Mouse (Mus musculus) kidney, postnatal 0 days (tissue): Measurements from ENCODE around the gene Mgat1. TPM values are rescaled to one million over a fixed set of nuclear protein-coding genes. Genes with fewer than 3 reads are reported as not detected.

ENCODE experiments used
- ATAC-seq: fragments of 200-750 bp; cut with Nextera tagmentation; replicated peaks from 2 replicates; pipeline ENCODE4 v1.8.0; 2017; ENCODE audit warnings: low read depth, moderate number of reproducible peaks, moderate TSS enrichment, moderate library complexity; ENCODE audit not compliant: low FRiP score
- DNase-seq: peaks from one replicate; pipeline ENCODE4 v3.0.0-alpha.2; 2016; ENCODE audit warnings: low spot score
- H3K27ac ChIP-seq: fragments of 300-500 bp; sonication (generic); 2 replicates; pipeline ENCODE4 v1.5.1; 2014; ENCODE audit warnings: mild to moderate bottlenecking
- H3K27me3 ChIP-seq: fragments of 300-500 bp; sonication (generic); 2 replicates; pipeline ENCODE4 v1.6.1; 2014; ENCODE audit warnings: low read length, mixed read lengths; ENCODE audit not compliant: insufficient read depth
- H3K36me3 ChIP-seq: fragments of 300-500 bp; sonication (generic); 2 replicates; pipeline ENCODE4 v1.6.1; 2014; ENCODE audit warnings: low read length, mixed read lengths; ENCODE audit not compliant: insufficient read depth
- H3K4me1 ChIP-seq: fragments of 300-500 bp; sonication (generic); replicated peaks from 2 replicates; pipeline ENCODE4 v1.6.1; 2014; ENCODE audit warnings: antibody characterized with exemption, low read length, mixed read lengths; ENCODE audit not compliant: insufficient read depth
- H3K4me2 ChIP-seq: fragments of 300-500 bp; sonication (generic); 2 replicates; pipeline ENCODE4 v1.6.1; 2014; ENCODE audit warnings: mild to moderate bottlenecking, low read length, moderate library complexity, mixed read lengths
- H3K4me3 ChIP-seq: fragments of 300-500 bp; sonication (generic); replicated peaks from 2 replicates; pipeline ENCODE4 v1.5.1; 2014; ENCODE audit warnings: low read depth, low read length
- H3K9ac ChIP-seq: fragments of 300-500 bp; sonication (generic); 2 replicates; pipeline ENCODE4 v1.6.1; 2014; ENCODE audit warnings: low read depth, low read length
- H3K9me3 ChIP-seq: fragments of 300-500 bp; sonication (generic); replicated peaks from 2 replicates; pipeline ENCODE4 v1.6.1; 2016; ENCODE audit warnings: low read length, inconsistent platforms, mixed read lengths
- CTCF ChIP-seq: IDR thresholded peaks from 2 replicates; pipeline ENCODE4 v1.5.1; 2016; ENCODE audit warnings: antibody characterized with exemption, low read depth, mild to moderate bottlenecking, moderate library complexity
- WGBS: fragments of 180-500 bp; shearing (Covaris S2); extraction: QIAGEN DNeasy Blood & Tissue Kit; methylation state at CpG from one replicate; pipeline ENCODE4 v1.1.7; 2014; 5-methylcytosine and 5-hydroxymethylcytosine counted together
- polyA plus RNA-seq: library from polyadenylated mRNA; unstranded; fragments of >200 nt; fragmentation: Nextera tagmentation; extraction: Ambion mirVana; gene quantifications from 2 replicates; pipeline ENCODE4 v1.2.1, GENCODE M21; 2015

The Mgat1 gene
- polyA plus RNA-seq, 1 experiment from 2014 or later, result 75.2 TPM

DNA sequence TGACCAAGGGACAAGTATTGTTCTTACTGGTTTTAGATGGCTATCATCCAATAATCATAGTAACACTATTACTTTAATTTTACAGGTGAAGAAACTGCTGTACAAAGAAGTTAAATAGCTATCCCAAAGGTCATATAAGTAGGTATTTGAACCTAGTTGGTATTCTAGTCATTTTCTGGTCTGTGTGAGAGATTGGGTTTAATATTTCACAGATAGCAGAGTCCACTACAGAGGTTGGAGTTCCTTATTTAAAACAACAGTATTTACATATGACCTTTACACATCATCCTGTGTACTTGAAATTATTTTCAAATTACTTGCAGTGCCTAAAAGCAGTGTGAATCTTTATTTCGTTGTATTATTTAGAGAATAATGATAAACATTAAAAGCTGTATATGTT, 30.5 kb upstream of the Mgat1 start:
- H3K4me1 ChIP-seq, result 0 out of 2 replicates have a peak, but pooled peaks cover 5% of the 10 kb centered on the region
- no peak overlapping the region for H3K4me2 ChIP-seq
- H3K4me3 ChIP-seq, result no peak overlapping the region
- H3K27me3 ChIP-seq, result no peaks in the 10 kb centered on the region
- no peak overlapping the region for H3K27ac ChIP-seq
- peak; percentile 19 for DNase-seq
- 86% methylated on average over 1 of the region's 1 CpGs for WGBS
- H3K9ac ChIP-seq, result no peak overlapping the region
- TF ChIP-seq CTCF, result no peak
- no peak for ATAC-seq
- H3K36me3 ChIP-seq, result peaks cover 38% of the 10 kb centered on the region
- H3K9me3 ChIP-seq, result no peaks in the 10 kb centered on the region

DNA sequence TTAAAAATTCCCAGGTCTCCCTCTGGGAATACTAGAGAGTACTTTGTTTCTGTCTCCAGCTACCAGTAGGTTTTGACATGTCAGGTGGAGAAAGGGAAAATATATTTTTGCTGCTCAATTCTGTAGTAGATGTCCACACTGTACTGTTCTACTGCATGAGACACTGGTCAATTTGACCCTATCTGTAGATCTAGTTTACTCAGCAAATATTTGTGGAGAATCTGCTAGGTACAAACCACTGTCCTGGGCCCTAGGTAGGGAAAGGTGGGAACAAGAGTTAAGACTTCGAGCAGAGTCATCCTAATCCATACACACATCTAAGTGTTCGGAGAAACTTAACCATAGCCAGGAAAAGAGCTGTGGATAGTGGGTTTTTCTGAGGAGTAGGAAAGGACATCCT, 24.7 kb upstream of the Mgat1 start:
- Histone ChIP-seq H3K27me3 (no peaks in the 10 kb centered on the region), H3K4me3 (no peak overlapping the region), H3K4me1 (no peaks in the 10 kb centered on the region), H3K4me2 (no peak overlapping the region), H3K36me3 (peaks cover 32% of the 10 kb centered on the region), H3K27ac (no peak overlapping the region), H3K9me3 (no peaks in the 10 kb centered on the region), H3K9ac (no peak overlapping the region)
- WGBS, result 96% methylated on average over 2 of the region's 2 CpGs
- no peak for DNase-seq
- no peak for TF ChIP-seq CTCF
- no peak for ATAC-seq

DNA sequence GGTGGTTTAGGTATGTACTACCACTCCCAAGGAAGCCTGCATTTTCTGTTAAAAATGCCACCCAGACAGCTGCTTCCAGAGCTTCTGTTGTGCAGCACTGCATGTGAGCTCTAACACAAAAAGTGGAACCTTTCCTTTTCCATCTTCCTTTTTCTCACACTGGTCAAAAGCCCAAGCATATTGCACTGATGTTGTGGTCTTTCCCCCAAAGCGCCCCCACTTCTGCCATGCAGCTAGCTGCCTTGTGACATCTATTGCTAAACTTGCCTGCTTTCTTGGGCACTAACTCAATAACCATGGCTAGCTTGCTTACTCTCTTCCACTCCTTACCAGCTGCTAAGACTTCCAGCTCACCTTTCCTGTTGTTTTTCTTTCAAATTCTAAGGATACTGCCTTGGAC, 19.5 kb upstream of the Mgat1 start:
- no peak overlapping the region for H3K4me3 ChIP-seq
- no peak for TF ChIP-seq CTCF
- no peaks in the 10 kb centered on the region for H3K9me3 ChIP-seq
- H3K27ac ChIP-seq, result no peak overlapping the region
- no peak for DNase-seq
- H3K9ac ChIP-seq, result no peak overlapping the region
- no peak overlapping the region for H3K4me2 ChIP-seq
- no peaks in the 10 kb centered on the region for H3K4me1 ChIP-seq
- ATAC-seq, result no peak
- no peaks in the 10 kb centered on the region for H3K27me3 ChIP-seq
- no peaks in the 10 kb centered on the region for H3K36me3 ChIP-seq
- WGBS, result 70% methylated on average over 1 of the region's 1 CpGs

DNA sequence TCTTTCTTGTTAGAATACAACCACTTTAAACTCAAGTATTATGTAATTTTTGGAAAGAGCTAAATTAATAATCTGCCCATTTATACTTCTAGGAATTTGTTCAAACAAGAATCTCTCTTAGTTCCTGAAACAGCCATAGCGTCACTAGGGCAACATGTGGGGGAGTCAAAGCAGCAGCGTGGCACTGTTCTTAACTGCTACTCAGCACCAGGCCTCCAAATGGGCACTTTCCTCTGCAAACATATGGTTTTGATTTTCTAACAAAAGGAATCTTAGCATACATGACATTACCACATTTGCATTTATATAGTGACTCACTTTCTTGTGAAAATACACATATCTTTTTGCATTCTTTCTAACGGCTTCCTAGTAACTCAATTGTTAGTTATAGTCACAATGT, 11.2 kb upstream of the Mgat1 start:
- DNase-seq, result no peak
- no peaks in the 10 kb centered on the region for H3K36me3 ChIP-seq
- H3K27ac ChIP-seq, result no peak overlapping the region
- H3K9me3 ChIP-seq, result no peaks in the 10 kb centered on the region
- no peak overlapping the region for H3K9ac ChIP-seq
- no peak overlapping the region for H3K4me3 ChIP-seq
- no peak overlapping the region for H3K4me2 ChIP-seq
- H3K4me1 ChIP-seq, result no peaks in the 10 kb centered on the region
- TF ChIP-seq CTCF, result no peak
- 59% methylated on average over 3 of the region's 3 CpGs for WGBS
- no peaks in the 10 kb centered on the region for H3K27me3 ChIP-seq
- ATAC-seq, result no peak

DNA sequence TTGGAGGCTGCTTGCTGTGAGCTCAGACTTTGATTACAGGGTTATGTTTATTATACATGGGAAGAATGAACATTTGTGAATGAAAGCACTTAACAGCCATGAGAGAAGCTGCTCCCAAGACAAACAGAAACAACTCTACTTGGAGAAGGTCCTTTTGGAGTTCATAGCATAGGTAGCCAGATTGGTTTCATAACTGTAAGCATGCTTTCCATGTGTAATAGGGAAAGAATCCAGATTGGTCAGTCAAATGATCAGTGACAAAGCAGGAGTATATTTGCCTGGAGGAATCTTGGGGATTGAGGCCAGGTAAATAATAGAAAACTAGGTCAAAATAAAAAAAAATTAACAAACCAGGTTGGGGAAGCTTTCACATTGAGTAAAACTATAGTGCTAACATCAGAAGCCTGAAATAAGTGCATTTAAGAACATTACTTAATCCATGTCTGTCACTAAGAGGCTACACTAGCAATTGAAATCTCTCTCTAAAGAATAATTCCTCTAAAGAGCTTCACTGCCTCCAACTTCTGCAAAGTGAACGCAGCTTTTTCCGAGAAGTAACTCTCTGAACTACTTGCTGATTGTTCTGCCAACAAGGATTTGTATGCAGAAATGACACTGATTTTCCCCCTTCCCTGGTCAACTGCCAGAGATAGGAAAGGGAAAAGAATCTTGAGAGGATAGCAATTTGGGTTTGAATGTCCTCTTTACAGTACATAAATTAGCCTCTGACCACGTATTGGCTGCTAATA, 8.4 kb upstream of the Mgat1 start:
- ATAC-seq, result no peak
- Histone ChIP-seq H3K4me2 (no peak overlapping the region), H3K27me3 (no peaks in the 10 kb centered on the region), H3K36me3 (no peaks in the 10 kb centered on the region), H3K9ac (no peak overlapping the region), H3K4me3 (no peak overlapping the region), H3K9me3 (no peaks in the 10 kb centered on the region), H3K4me1 (no peaks in the 10 kb centered on the region), H3K27ac (no peak overlapping the region)
- TF ChIP-seq CTCF, result no peak
- 71% methylated on average over 3 of the region's 3 CpGs for WGBS
- no peak for DNase-seq

DNA sequence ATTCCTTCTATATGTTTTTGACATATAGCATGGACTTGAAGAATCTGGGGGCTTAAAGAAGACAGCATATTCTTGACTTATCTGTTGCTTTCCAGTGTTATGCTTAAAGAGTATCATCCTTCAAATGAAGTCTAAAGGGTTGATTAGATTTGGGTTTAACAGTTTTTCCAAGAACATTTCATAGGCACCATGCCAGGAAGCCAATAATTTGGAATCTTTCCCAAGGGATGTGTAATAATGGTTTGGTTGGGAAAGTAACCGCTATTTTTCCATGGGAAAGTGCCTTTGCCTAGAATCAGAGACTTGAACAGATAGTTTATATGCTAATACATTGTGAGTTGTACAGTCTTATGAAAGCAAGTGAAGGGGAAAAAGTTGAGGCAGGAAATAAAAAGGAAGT, 7.1 kb upstream of the Mgat1 start:
- H3K27me3 ChIP-seq, result no peaks in the 10 kb centered on the region
- H3K36me3 ChIP-seq, result no peaks in the 10 kb centered on the region
- DNase-seq (no peak), ATAC-seq (no peak)
- H3K9me3 ChIP-seq, result no peaks in the 10 kb centered on the region
- H3K27ac ChIP-seq, result no peak overlapping the region
- no peak overlapping the region for H3K4me3 ChIP-seq
- WGBS, result 76% methylated on average over 1 of the region's 1 CpGs
- no peaks in the 10 kb centered on the region for H3K4me1 ChIP-seq
- no peak overlapping the region for H3K4me2 ChIP-seq
- TF ChIP-seq CTCF, result no peak
- no peak overlapping the region for H3K9ac ChIP-seq

DNA sequence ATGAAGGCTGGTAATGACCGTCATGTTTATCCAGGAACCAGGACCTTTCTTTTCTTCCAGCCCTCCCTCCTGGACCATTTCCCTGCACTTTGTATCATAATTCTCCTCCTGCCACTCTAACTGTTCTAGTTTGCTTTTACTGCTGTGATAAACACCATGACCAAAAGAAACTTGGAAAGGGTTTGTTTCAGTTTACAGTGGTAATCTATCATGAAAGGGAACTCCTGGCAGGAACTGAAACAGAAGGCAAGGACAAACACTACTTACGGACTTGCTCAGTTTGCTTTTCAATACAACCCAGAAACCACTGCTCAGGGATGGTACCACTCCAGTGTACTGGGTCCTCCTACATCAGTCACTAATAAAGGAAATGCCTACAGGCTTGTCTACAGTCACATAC, 6.5 kb upstream of the Mgat1 start:
- ATAC-seq, result no peak
- Histone ChIP-seq H3K27me3 (no peaks in the 10 kb centered on the region), H3K9me3 (no peaks in the 10 kb centered on the region), H3K9ac (no peak overlapping the region), H3K4me3 (no peak overlapping the region), H3K4me2 (no peak overlapping the region), H3K27ac (no peak overlapping the region), H3K36me3 (no peaks in the 10 kb centered on the region), H3K4me1 (no peaks in the 10 kb centered on the region)
- TF ChIP-seq CTCF, result no peak
- no peak for DNase-seq
- 44% methylated on average over 2 of the region's 2 CpGs for WGBS
